Mouse (Mus musculus) MEL-GATA-1-ER (cell line): ENCODE data around the gene Rad9b.

Experiments used
- DNase-seq: peaks from one replicate; pipeline ENCODE4 v3.0.0-alpha.2; 2012; ENCODE audit warnings: low read depth; ENCODE audit errors: extremely low read depth

Gene Rad9b

DNA sequence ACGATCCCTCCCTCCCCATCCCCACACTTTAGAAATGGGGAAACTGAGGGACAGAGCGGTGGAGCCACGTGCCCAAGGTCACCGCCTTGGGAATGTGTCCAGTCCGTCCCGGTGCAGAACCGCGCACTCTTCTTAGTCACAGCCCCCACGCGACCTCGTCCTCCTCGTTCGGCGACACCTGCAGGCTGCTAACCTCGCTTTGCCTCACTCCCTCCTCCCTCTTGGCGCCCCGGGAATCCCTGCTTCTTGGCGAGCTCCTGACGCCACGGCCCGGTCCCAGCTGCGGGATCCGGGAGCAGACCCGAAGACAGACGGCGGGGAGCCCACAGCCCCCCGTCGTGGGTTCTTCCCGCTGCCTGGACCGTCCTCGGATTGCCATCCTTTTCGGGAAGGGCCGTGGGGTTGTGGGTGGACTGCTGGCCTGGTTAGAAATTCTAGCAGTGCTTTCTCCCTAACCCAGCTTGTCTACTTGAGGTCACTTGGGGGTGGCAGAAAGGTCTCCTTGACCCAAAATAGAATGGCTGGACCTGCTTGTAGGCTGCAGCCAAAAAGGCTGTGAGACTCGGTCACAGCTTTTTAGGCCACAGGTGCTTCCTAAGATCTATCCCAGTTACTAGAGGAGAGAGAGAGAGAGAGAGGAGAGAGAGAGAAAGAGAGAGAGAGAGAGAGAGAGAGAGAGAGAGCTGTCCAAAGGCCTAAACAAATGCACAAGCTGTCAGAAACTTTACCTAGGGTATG lies 68.8 kb downstream of the Rad9b start:
- no peak for DNase-seq

DNA sequence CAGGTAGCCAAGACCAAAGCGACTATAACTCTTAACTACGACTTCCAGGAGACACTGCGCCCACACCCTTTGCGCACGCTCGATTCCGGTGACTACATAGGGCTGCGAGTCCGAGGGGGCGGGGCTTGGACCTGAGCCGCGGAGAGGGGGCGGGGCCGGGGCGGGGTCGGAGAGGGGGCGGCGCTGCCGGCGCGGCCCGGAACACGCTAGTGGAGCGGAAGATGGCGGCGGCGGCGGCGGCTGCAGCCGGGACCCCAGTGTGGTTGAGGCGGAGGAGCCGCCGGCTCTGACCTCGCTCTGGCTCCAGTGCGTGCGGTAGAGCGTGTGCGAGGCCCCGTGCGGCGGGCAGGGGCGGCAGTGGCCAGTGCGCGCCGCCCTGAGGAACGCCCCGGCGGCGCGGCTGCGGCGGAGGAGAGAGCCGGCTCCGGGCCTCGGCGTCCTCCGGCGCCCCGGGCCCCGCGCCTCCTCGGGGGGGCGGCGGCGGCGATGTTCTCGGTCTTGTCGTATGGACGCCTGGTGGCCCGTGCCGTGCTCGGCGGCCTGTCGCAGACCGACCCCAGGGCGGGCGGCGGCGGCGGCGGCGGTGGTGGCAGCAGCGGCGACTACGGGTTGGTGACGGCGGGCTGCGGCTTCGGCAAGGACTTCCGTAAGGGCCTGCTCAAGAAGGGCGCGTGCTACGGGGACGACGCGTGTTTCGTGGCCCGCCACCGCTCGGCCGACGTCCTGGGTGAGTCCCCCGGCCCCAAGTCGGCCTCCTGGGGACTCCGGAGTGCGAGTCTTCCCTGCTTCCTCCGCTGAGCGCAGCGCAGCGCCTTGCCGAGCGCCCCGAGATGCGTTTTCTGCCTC lies 69.6 kb downstream of the Rad9b start, which contains the start of gene Pptc7:
Gene Pptc7, plus strand, starts transcription at position 183 of the 846 bp plus-strand sequence.
- DNase-seq, result peak; percentile 62

DNA sequence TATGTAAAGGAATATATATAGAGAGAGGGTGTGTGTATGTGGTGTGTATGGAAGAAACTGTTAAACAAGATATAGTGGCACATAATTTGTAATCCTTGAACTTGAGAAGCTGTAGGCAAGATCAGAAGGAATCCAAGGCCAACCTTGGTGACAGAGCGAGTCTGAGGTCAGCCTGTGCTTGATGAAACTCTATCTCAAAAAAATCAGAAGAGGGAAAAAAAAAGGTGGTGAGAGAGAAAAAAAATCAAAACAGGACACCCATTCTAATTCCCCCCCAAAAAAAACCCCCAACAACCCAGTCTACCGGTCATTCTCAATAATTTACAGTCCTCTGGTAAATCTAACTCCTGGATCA lies 70.2 kb downstream of the Rad9b start:
- DNase-seq, result no peak

DNA sequence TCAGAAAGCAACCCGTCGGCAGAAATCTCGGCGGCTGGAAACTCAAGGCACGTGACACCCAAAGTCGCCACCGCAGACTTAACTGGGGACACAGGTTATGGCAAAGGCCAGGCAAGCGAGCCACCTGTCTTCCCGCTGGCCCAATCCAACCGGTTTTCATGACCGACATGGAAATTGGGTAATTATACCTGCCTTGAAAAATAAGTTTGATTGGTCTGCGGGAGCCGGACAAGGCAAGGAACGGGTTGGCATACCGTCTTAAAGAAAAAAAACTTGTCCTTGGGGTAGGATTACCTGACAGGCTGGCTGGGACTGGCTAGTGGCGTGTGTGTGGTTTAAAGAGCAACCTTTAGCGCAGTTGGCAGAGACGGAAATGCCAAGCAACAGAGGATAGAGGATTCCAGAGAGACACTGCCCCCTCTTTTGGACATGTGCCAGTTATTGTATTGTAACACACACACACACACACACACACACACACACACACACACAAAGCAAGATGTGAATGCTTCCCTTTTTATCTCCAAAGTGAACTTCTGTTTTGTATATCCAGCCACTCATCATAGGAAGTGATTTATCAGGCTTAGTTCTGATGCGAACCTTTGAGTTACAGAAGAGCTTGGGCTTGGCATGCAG lies 73.1 kb downstream of the Rad9b start:
- no peak for DNase-seq

DNA sequence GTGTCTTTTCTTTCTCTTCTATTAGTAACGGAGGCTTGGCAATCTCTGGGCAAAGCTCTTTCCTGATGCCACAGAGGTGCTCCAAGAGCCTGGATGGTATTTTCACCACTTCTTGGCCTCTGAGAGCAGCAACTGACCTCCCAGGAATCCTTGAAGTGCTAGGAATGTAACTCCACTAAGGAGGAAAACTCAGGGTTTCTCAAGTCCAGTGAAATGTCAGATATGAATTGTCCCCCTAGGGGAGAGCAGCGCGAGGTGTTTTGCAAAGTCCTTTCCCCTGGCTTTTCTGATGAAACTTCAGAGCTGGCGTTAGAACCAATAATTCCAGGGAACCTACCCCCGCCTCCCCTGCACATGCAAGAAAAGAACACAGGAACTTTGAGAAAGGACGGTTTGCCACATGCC lies 73.6 kb downstream of the Rad9b start:
- no peak for DNase-seq

DNA sequence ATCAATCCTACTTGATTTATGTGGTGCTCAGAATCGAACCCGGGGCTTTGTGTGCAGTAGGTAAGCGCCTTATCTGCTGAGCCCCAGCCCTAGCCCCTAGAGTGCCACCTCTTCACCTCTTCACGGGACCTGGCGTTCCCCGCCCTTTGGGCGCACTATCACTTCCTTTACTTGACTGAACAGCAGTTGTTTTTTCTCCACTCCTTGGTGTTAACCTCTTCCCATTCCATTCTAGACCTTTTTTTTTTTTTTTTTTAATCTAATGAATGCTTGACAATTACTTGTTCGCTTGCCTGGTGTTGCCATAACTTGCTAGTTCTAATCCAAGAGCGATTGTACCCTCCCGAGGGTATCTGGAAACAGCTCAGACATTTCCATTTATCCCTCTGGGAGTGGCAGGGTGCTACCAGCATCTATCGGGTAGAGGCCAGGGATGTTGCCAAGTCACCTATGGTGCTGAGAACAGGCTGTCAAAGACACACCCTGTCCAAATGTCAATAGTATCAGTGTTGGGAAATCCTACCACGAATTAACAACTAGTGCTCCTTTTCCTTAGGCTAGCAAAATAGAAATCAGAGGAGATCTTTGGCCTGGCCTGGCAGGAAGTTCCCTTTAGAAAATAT lies 74.1 kb downstream of the Rad9b start:
- DNase-seq, result no peak

DNA sequence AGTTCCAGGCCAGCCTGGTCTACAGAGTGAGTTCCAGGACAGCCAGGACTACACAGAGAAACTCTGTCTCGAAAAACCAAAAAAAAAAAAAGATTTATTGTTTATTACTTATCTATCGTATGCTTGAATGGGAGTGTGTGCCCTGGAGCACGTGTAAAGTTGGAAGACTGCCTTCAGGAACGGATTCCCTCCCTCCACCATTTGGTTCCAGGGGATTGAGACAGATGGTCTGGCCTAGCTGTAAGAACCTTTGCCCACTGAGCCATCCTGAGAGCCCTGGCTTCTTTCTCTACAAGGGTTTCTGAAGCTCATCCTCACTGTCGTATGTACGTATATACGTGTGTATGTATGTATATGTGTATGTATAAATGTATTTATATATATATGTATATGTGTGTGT lies 75.1 kb downstream of the Rad9b start:
- DNase-seq, result no peak

DNA sequence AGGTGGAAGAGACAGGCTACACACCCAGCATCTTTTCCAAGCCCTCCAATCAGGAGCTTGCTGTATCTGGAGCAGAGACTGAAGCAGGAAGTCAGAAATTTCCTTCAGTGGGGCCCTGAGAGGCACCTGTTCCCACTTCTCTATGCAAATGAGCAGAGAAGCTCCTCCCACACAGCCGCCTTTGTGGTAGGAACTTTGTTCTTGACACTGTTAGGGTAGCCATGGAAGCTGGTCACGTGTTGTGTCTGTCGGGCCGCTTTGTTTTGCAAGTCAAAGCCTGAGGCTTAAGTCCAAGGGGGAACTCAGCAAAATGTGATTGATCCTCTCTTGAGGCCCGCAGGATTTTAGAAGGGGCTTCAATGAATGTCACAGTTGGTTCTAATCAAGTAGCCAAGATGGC lies 79.2 kb downstream of the Rad9b start:
- no peak for DNase-seq
